Mouse (Mus musculus): Measurements from ENCODE around the gene Krt6a.
"Not testable (repeated sequence)": the region's sequence is repeated elsewhere in the genome, so short reads cannot be mapped to it uniquely, and the experiment has no call there.

The Krt6a gene

GRCm38 (mm10) chr15:101694207-101694606 is at the start of gene Krt6a:
Gene Krt6a (minus strand): TSS chr15:101694307.
- DNase-seq (ENCODE audit: low spot score in 2 of 2), result no peak

GRCm38 (mm10) chr15:101742711-101743110 is 48.6 kb upstream of the Krt6a start, which contains the start of gene Krt71:
Gene Krt71 (minus strand): TSS chr15:101743109.
- no peak for DNase-seq (ENCODE audit: low spot score in 2 of 2)

GRCm38 (mm10) chr15:101737786-101738185 is 43.7 kb upstream of the Krt6a start:
- no peak for DNase-seq (ENCODE audit: low spot score in 2 of 2)

- no peak for DNase-seq (ENCODE audit: low spot score in 2 of 2)
Measured at GRCm38 (mm10) chr15:101730653-101731052, 36.5 kb upstream of the Krt6a start.

- no peak for DNase-seq (ENCODE audit: low spot score in 2 of 2)
Measured at GRCm38 (mm10) chr15:101724686-101725085, 30.6 kb upstream of the Krt6a start.

GRCm38 (mm10) chr15:101715831-101716230 is 21.7 kb upstream of the Krt6a start:
- no peak for DNase-seq (ENCODE audit: low spot score in 2 of 2)

- no peak for DNase-seq (ENCODE audit: low spot score in 2 of 2)
Measured at GRCm38 (mm10) chr15:101714356-101714755, 20.2 kb upstream of the Krt6a start.

GRCm38 (mm10) chr15:101713731-101714130 is 19.6 kb upstream of the Krt6a start:
- no peak for DNase-seq (ENCODE audit: low spot score in 2 of 2)

- DNase-seq (ENCODE audit: low spot score in 2 of 2), result no peak
Measured at GRCm38 (mm10) chr15:101712720-101713119, 18.6 kb upstream of the Krt6a start, which contains the start of gene Krt5. Gene Krt5 (minus strand): TSS chr15:101712898.

- DNase-seq (ENCODE audit: low spot score in 2 of 2), result no peak
Measured at GRCm38 (mm10) chr15:101708683-101709082, 14.6 kb upstream of the Krt6a start.

GRCm38 (mm10) chr15:101707454-101707853 is 13.3 kb upstream of the Krt6a start:
- DNase-seq (ENCODE audit: low spot score in 2 of 2), result no peak

- DNase-seq (ENCODE audit: low spot score in 2 of 2), result no peak
Measured at GRCm38 (mm10) chr15:101704066-101704465, 10.0 kb upstream of the Krt6a start.

- DNase-seq (ENCODE audit: low spot score in 2 of 2), result no peak
Measured at GRCm38 (mm10) chr15:101702380-101702779, 8.3 kb upstream of the Krt6a start.

- no peak for DNase-seq (ENCODE audit: low spot score in 2 of 2)
Measured at GRCm38 (mm10) chr15:101699866-101700265, 5.8 kb upstream of the Krt6a start.

- DNase-seq (ENCODE audit: low spot score in 2 of 2), result no peak
Measured at GRCm38 (mm10) chr15:101699192-101699591, 5.1 kb upstream of the Krt6a start.

- DNase-seq (ENCODE audit: low spot score in 2 of 2), result no peak
Measured at GRCm38 (mm10) chr15:101697326-101698188, 3.5 kb upstream of the Krt6a start.

- DNase-seq (ENCODE audit: low spot score in 2 of 2), result not testable (repeated sequence)
Measured at GRCm38 (mm10) chr15:101690460-101690859, 3.6 kb downstream of the Krt6a start.

GRCm38 (mm10) chr15:101688161-101688560 is 5.9 kb downstream of the Krt6a start:
- no peak for DNase-seq (ENCODE audit: low spot score in 2 of 2)

- DNase-seq (ENCODE audit: low spot score in 2 of 2), result no peak
Measured at GRCm38 (mm10) chr15:101680187-101680586, 13.9 kb downstream of the Krt6a start, which contains the start of gene Krt6b. Gene Krt6b (minus strand): TSS chr15:101680287.

- no peak for DNase-seq (ENCODE audit: low spot score in 2 of 2)
Measured at GRCm38 (mm10) chr15:101675978-101676377, 18.1 kb downstream of the Krt6a start.

- no peak for DNase-seq (ENCODE audit: low spot score in 2 of 2)
Measured at GRCm38 (mm10) chr15:101652736-101653265, 41.3 kb downstream of the Krt6a start.

- DNase-seq (ENCODE audit: low spot score in 2 of 2), result no peak
Measured at GRCm38 (mm10) chr15:101647280-101647679, 46.8 kb downstream of the Krt6a start, which contains the start of gene Gm5478. Gene Gm5478 (minus strand): TSS chr15:101647380.
